Mouse (Mus musculus) intestine, postnatal 0 days (tissue): ENCODE measurements around the gene Lrrc49. TPM values are rescaled to one million over a fixed set of nuclear protein-coding genes. Genes with fewer than 3 reads are reported as not detected.

ENCODE experiments used
- ATAC-seq: fragments of 200-750 bp; cut with Nextera tagmentation; 2 replicates; pipeline ENCODE4 v1.8.0; 2017; ENCODE audit warnings: mild to moderate bottlenecking, moderate TSS enrichment, moderate library complexity
- H3K27ac ChIP-seq: fragments of 300-500 bp; sonication (generic); 2 replicates; pipeline ENCODE4 v1.5.1; 2014; ENCODE audit warnings: mild to moderate bottlenecking, low read depth, low read length, moderate library complexity
- H3K27me3 ChIP-seq: fragments of 300-500 bp; sonication (generic); replicated peaks from 2 replicates; pipeline ENCODE4 v1.6.1; 2014; ENCODE audit warnings: low read length, mixed read lengths; ENCODE audit not compliant: control insufficient read depth, insufficient read depth
- H3K36me3 ChIP-seq: fragments of 300-500 bp; sonication (generic); 2 replicates; pipeline ENCODE4 v1.6.1; 2014; ENCODE audit warnings: mild to moderate bottlenecking, moderate library complexity; ENCODE audit not compliant: control insufficient read depth, insufficient read depth
- H3K4me1 ChIP-seq: fragments of 300-500 bp; sonication (generic); replicated peaks from 2 replicates; pipeline ENCODE4 v1.6.1; 2014; ENCODE audit warnings: antibody characterized with exemption, low read length, mixed read lengths; ENCODE audit not compliant: control insufficient read depth, insufficient read depth
- H3K4me2 ChIP-seq: fragments of 300-500 bp; sonication (generic); replicated peaks from 2 replicates; pipeline ENCODE4 v1.6.1; 2014; ENCODE audit warnings: low read depth, mild to moderate bottlenecking, moderate library complexity
- H3K4me3 ChIP-seq: fragments of 300-500 bp; sonication (generic); 2 replicates; pipeline ENCODE4 v1.5.1; 2014; ENCODE audit warnings: low read depth, low read length
- H3K9ac ChIP-seq: fragments of 300-500 bp; sonication (generic); 2 replicates; pipeline ENCODE4 v1.6.1; 2014; ENCODE audit warnings: mild to moderate bottlenecking, low read depth, low read length
- H3K9me3 ChIP-seq: fragments of 300-500 bp; sonication (generic); 2 replicates; pipeline ENCODE4 v1.6.1; 2016; ENCODE audit warnings: mixed run types; ENCODE audit not compliant: control insufficient read depth
- CTCF ChIP-seq: sonication (generic); IDR thresholded peaks from 2 replicates; pipeline ENCODE4 v1.5.1; 2016; ENCODE audit warnings: low read depth, mild to moderate bottlenecking, control low read depth, antibody characterized with exemption, moderate library complexity
- WGBS: fragments of 180-500 bp; shearing (Covaris S2); extraction: QIAGEN DNeasy Blood & Tissue Kit; methylation state at CpG from one replicate; pipeline ENCODE4 v1.1.7; 2014; 5-methylcytosine and 5-hydroxymethylcytosine counted together
- polyA plus RNA-seq: library from polyadenylated mRNA; unstranded; fragments of >200 nt; fragmentation: Nextera tagmentation; extraction: Ambion mirVana; gene quantifications from 2 replicates; pipeline ENCODE4 v1.2.1, GENCODE M21; 2015

Gene Lrrc49
- polyA plus RNA-seq, 1 experiment from 2014 or later, result 10.1 TPM

DNA sequence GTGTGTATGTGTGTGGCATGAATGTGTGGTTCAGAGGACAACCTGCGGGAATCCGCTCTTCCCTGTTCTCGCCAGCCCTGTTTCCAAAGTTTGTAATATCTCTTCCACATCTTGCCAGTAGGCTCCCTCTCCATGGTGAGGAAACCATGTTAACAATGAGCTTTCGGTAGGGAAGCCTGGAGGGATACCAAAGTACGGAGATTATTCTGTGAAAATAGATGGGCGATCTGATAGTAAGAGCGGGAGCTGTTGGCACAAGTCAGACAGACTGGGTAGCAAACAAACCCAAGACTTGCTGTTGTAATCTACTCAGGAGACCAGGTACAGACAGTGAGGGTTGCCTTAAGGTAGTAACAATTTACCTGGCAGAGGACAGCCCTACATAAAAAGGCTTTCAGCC is 124.1 kb downstream of the Lrrc49 start:
- no peaks in the 10 kb centered on the region for H3K4me1 ChIP-seq
- no peaks in the 10 kb centered on the region for H3K36me3 ChIP-seq
- no peak for TF ChIP-seq CTCF
- no peak overlapping the region for H3K27ac ChIP-seq
- no peak overlapping the region for H3K4me2 ChIP-seq
- H3K9ac ChIP-seq, result no peak overlapping the region
- 88% methylated on average over 7 of the region's 7 CpGs for WGBS
- H3K4me3 ChIP-seq, result no peak overlapping the region
- H3K27me3 ChIP-seq, result no peaks in the 10 kb centered on the region
- no peaks in the 10 kb centered on the region for H3K9me3 ChIP-seq
- ATAC-seq, result no peak

GRCm38 (mm10) chr9:60562443-60563371 is 125.3 kb downstream of the Lrrc49 start:
- peak; percentile 81 for ATAC-seq
- peak; percentile 76 for TF ChIP-seq CTCF
- 23% methylated on average over 20 of the region's 20 CpGs for WGBS
- no peak overlapping the region for H3K27ac ChIP-seq
- no peaks in the 10 kb centered on the region for H3K36me3 ChIP-seq
- no peaks in the 10 kb centered on the region for H3K27me3 ChIP-seq
- no peaks in the 10 kb centered on the region for H3K4me1 ChIP-seq
- peak overlapping the region; percentile 27 for H3K4me3 ChIP-seq
- H3K4me2 ChIP-seq, result peak overlapping the region; percentile 62
- H3K9me3 ChIP-seq, result no peaks in the 10 kb centered on the region
- H3K9ac ChIP-seq, result no peak overlapping the region

DNA sequence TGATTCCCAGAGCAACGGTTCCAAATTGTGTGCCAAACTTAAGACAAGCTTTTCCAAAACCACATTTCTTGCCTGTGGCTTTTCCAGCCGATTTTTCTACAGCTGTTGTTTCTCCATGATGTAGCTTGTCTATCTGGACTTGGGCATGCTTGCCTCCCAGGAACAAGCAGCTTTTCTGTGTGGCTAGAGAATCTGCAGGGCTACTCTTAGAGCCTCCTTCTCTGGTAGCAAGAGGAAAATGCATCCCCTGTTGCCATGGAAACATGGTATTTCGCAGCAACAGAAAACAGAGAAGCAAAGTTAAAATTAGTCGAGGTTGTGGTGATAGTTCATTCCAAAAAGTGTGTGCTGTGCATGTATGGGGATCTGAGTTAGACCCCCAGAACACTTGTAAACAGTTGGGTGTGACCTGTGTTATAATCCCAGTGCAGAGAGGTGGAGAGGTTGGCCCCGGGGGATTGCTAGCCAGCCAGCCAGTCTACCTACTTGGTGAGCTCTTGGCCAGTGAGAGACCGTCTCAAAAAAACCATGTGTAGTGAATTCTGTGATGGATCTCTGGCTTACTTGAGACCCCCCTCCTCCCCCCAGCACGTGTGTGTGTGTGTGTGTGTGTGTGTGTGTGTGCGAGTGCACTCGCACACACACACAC is 126.2 kb downstream of the Lrrc49 start:
- ATAC-seq, result no peak
- Histone ChIP-seq H3K27ac (no peak overlapping the region), H3K4me1 (no peaks in the 10 kb centered on the region), H3K27me3 (no peaks in the 10 kb centered on the region), H3K36me3 (no peaks in the 10 kb centered on the region), H3K9me3 (no peaks in the 10 kb centered on the region), H3K4me3 (no peak overlapping the region), H3K9ac (no peak overlapping the region), H3K4me2 (no peak overlapping the region)
- 51% methylated on average over 9 of the region's 9 CpGs for WGBS
- TF ChIP-seq CTCF, result no peak

- H3K4me2 ChIP-seq, result no peak overlapping the region
- H3K27me3 ChIP-seq, result no peaks in the 10 kb centered on the region
- no peaks in the 10 kb centered on the region for H3K4me1 ChIP-seq
- 82% methylated on average over 3 of the region's 3 CpGs for WGBS
- no peak for ATAC-seq
- H3K9ac ChIP-seq, result no peak overlapping the region
- no peak overlapping the region for H3K4me3 ChIP-seq
- H3K36me3 ChIP-seq, result no peaks in the 10 kb centered on the region
- H3K9me3 ChIP-seq, result no peaks in the 10 kb centered on the region
- TF ChIP-seq CTCF, result no peak
- H3K27ac ChIP-seq, result no peak overlapping the region
Observed at GRCm38 (mm10) chr9:60558507-60558906, 129.5 kb downstream of the Lrrc49 start.

GRCm38 (mm10) chr9:60551238-60551637 is 136.7 kb downstream of the Lrrc49 start:
- TF ChIP-seq CTCF, result peak; percentile 56
- no peaks in the 10 kb centered on the region for H3K36me3 ChIP-seq
- whole genome bisulfite sequencing, result 94% methylated on average over 4 of the region's 4 CpGs
- ATAC-seq, result no peak
- H3K4me3 ChIP-seq, result no peak overlapping the region
- no peaks in the 10 kb centered on the region for H3K4me1 ChIP-seq
- no peaks in the 10 kb centered on the region for H3K9me3 ChIP-seq
- H3K27ac ChIP-seq, result no peak overlapping the region
- H3K4me2 ChIP-seq, result no peak overlapping the region
- H3K27me3 ChIP-seq, result no peaks in the 10 kb centered on the region
- H3K9ac ChIP-seq, result no peak overlapping the region

DNA sequence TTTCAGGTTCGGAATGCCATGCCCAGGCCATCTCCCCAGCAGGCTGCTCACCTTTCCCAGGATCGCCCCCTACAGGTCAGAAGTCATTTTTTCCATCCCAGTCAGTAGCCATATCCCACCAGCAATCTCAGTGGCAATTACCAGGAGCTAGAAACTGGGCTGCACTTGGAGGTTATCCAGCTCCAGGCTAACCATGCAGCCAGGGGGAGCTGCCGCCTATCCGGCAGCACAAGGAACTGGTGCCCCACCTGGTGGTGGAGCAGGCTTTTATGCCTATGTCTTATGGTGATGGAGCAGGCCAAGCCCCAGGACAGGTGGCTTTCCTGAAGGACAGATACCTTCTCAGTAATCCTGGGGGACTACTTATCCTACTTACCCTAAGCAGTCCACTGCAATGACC is 139.8 kb downstream of the Lrrc49 start:
- Histone ChIP-seq H3K4me2 (no peak overlapping the region), H3K27ac (no peak overlapping the region), H3K9me3 (no peaks in the 10 kb centered on the region), H3K4me3 (no peak overlapping the region), H3K36me3 (no peaks in the 10 kb centered on the region), H3K9ac (no peak overlapping the region), H3K27me3 (no peaks in the 10 kb centered on the region), H3K4me1 (no peaks in the 10 kb centered on the region)
- TF ChIP-seq CTCF, result peak; percentile 96
- peak; percentile 57 for ATAC-seq
- WGBS, result 28% methylated on average over 4 of the region's 4 CpGs
